Mouse (Mus musculus): ENCODE data around the gene Ephb4.

Gene Ephb4

GRCm38 (mm10) chr5:137358382-137358781, 8.5 kb downstream of the Ephb4 start:
- no peak for DNase-seq (ENCODE audit: extremely low read depth, low read depth)

- DNase-seq (ENCODE audit: extremely low read depth, low read depth): no peak
Observed at GRCm38 (mm10) chr5:137369665-137370064, 19.8 kb downstream of the Ephb4 start.

- DNase-seq (ENCODE audit: extremely low read depth, low read depth): no peak
Observed at GRCm38 (mm10) chr5:137373371-137373950, 23.6 kb downstream of the Ephb4 start.

GRCm38 (mm10) chr5:137374521-137375080, 24.7 kb downstream of the Ephb4 start:
- no peak for DNase-seq (ENCODE audit: extremely low read depth, low read depth)

GRCm38 (mm10) chr5:137375627-137376026, 25.7 kb downstream of the Ephb4 start:
- no peak for DNase-seq (ENCODE audit: extremely low read depth, low read depth)

GRCm38 (mm10) chr5:137376198-137376597, 26.3 kb downstream of the Ephb4 start:
- no peak for DNase-seq (ENCODE audit: extremely low read depth, low read depth)

GRCm38 (mm10) chr5:137376722-137377121, 26.8 kb downstream of the Ephb4 start:
- no peak for DNase-seq (ENCODE audit: extremely low read depth, low read depth)

GRCm38 (mm10) chr5:137377176-137377575, 27.3 kb downstream of the Ephb4 start:
- no peak for DNase-seq (ENCODE audit: extremely low read depth, low read depth)

GRCm38 (mm10) chr5:137377603-137378002, 27.7 kb downstream of the Ephb4 start:
- DNase-seq (ENCODE audit: extremely low read depth, low read depth): no peak

- DNase-seq (ENCODE audit: extremely low read depth, low read depth): peak; percentile 53
Observed at GRCm38 (mm10) chr5:137381152-137381551, 31.2 kb downstream of the Ephb4 start.

- no peak for DNase-seq (ENCODE audit: extremely low read depth, low read depth)
Observed at GRCm38 (mm10) chr5:137383441-137383840, 33.5 kb downstream of the Ephb4 start.

- DNase-seq (ENCODE audit: extremely low read depth, low read depth): no peak
Observed at GRCm38 (mm10) chr5:137386712-137387111, 36.8 kb downstream of the Ephb4 start.

GRCm38 (mm10) chr5:137391641-137392040, 41.7 kb downstream of the Ephb4 start:
- no peak for DNase-seq (ENCODE audit: extremely low read depth, low read depth)

GRCm38 (mm10) chr5:137394456-137394855, 44.5 kb downstream of the Ephb4 start:
- DNase-seq (ENCODE audit: extremely low read depth, low read depth): no peak

GRCm38 (mm10) chr5:137404081-137404480, 54.2 kb downstream of the Ephb4 start:
- DNase-seq (ENCODE audit: extremely low read depth, low read depth): no peak

- no peak for DNase-seq (ENCODE audit: extremely low read depth, low read depth)
Observed at GRCm38 (mm10) chr5:137409451-137409850, 59.5 kb downstream of the Ephb4 start.

GRCm38 (mm10) chr5:137410066-137410465, 60.2 kb downstream of the Ephb4 start:
- DNase-seq (ENCODE audit: extremely low read depth, low read depth): no peak

GRCm38 (mm10) chr5:137410549-137410948, 60.6 kb downstream of the Ephb4 start:
- DNase-seq (ENCODE audit: extremely low read depth, low read depth): no peak

GRCm38 (mm10) chr5:137411235-137411634, 61.3 kb downstream of the Ephb4 start:
- DNase-seq (ENCODE audit: extremely low read depth, low read depth): no peak

- DNase-seq (ENCODE audit: extremely low read depth, low read depth): no peak
Observed at GRCm38 (mm10) chr5:137414253-137414652, 64.3 kb downstream of the Ephb4 start.

GRCm38 (mm10) chr5:137419105-137419504, 69.2 kb downstream of the Ephb4 start:
- DNase-seq (ENCODE audit: extremely low read depth, low read depth): no peak

GRCm38 (mm10) chr5:137419841-137420240, 69.9 kb downstream of the Ephb4 start:
- no peak for DNase-seq (ENCODE audit: extremely low read depth, low read depth)

GRCm38 (mm10) chr5:137425648-137426047, 75.7 kb downstream of the Ephb4 start:
- no peak for DNase-seq (ENCODE audit: extremely low read depth, low read depth)

Measured in MEL-GATA-1-ER (cell line).